Mouse (Mus musculus): Measurements from ENCODE around the gene Tbc1d9b. TPM values are rescaled to one million over a fixed set of nuclear protein-coding genes. Genes with fewer than 3 reads are reported as not detected.
"Not testable (repeated sequence)": the region's sequence is repeated elsewhere in the genome, so short reads cannot be mapped to it uniquely, and the experiment has no call there.

Tbc1d9b gene
- polyA plus RNA-seq, 1 experiment from 2014 or later: 30.2 TPM

- peaks cover 99% of the 10 kb centered on the region for H3K36me3 ChIP-seq (ENCODE audit: poor library complexity, severe bottlenecking)
- no peaks in the 10 kb centered on the region for H3K27me3 ChIP-seq
- no peak overlapping the region for H3K27ac ChIP-seq
- H3K4me1 ChIP-seq: no peaks in the 10 kb centered on the region
- ATAC-seq: no peak
- H3K4me2 ChIP-seq: no peak overlapping the region
- no peak overlapping the region for H3K9ac ChIP-seq
- no peaks in the 10 kb centered on the region for H3K9me3 ChIP-seq (replicated peaks)
- H3K4me3 ChIP-seq: no peak overlapping the region
- WGBS: 77% methylated on average over 4 of the region's 4 CpGs
Measured at GRCm38 (mm10) chr11:50159347-50159746, 28.2 kb downstream of the Tbc1d9b start.

- Histone ChIP-seq H3K4me1 (no peaks in the 10 kb centered on the region), H3K27me3 (no peaks in the 10 kb centered on the region), H3K36me3 (ENCODE audit: poor library complexity, severe bottlenecking) (peaks cover 90% of the 10 kb centered on the region), H3K9me3 (replicated peaks) (no peaks in the 10 kb centered on the region), H3K4me3 (no peak overlapping the region), H3K9ac (no peak overlapping the region), H3K4me2 (no peak overlapping the region), H3K27ac (no peak overlapping the region)
- peak; percentile 50; the same call in 1 of the 2 replicates for ATAC-seq
- WGBS: 66% methylated on average over 10 of the region's 10 CpGs
Measured at GRCm38 (mm10) chr11:50161578-50162304, 30.5 kb downstream of the Tbc1d9b start.

GRCm38 (mm10) chr11:50162338-50163050 lies 31.3 kb downstream of the Tbc1d9b start:
- Histone ChIP-seq H3K4me3 (no peak overlapping the region), H3K4me2 (no peak overlapping the region), H3K9me3 (replicated peaks) (no peaks in the 10 kb centered on the region), H3K27me3 (no peaks in the 10 kb centered on the region), H3K27ac (no peak overlapping the region), H3K9ac (no peak overlapping the region), H3K4me1 (no peaks in the 10 kb centered on the region), H3K36me3 (ENCODE audit: poor library complexity, severe bottlenecking) (peaks cover 86% of the 10 kb centered on the region)
- no peak for ATAC-seq
- WGBS: 97% methylated on average over 3 of the region's 3 CpGs

- no peaks in the 10 kb centered on the region for H3K27me3 ChIP-seq
- WGBS: 94% methylated on average over 5 of the region's 5 CpGs
- peaks cover 73% of the 10 kb centered on the region for H3K36me3 ChIP-seq (ENCODE audit: poor library complexity, severe bottlenecking)
- H3K27ac ChIP-seq: no peak overlapping the region
- ATAC-seq: no peak
- H3K4me1 ChIP-seq: no peaks in the 10 kb centered on the region
- no peak overlapping the region for H3K4me3 ChIP-seq
- H3K9ac ChIP-seq: no peak overlapping the region
- no peak overlapping the region for H3K4me2 ChIP-seq
- no peaks in the 10 kb centered on the region for H3K9me3 ChIP-seq (replicated peaks)
Measured at GRCm38 (mm10) chr11:50168352-50168751, 37.2 kb downstream of the Tbc1d9b start.

GRCm38 (mm10) chr11:50174111-50174729 lies 43.0 kb downstream of the Tbc1d9b start, which contains the start of gene Mrnip:
Mrnip (plus strand) TSS chr11:50174444.
- H3K27ac ChIP-seq: peak within 1 kb of the TSS; percentile 87
- not testable (repeated sequence) for H3K9me3 ChIP-seq (replicated peaks); H3K27me3 ChIP-seq
- peak within 1 kb of the TSS; percentile 77 for H3K4me2 ChIP-seq
- ATAC-seq: peak; percentile 3
- H3K4me1 ChIP-seq: peaks cover 12% of the 10 kb centered on the region
- H3K36me3 ChIP-seq (ENCODE audit: poor library complexity, severe bottlenecking): peaks cover 50% of the 10 kb centered on the region
- H3K9ac ChIP-seq: peak within 1 kb of the TSS; percentile 86
- WGBS: 5% methylated on average over 19 of the region's 19 CpGs
- peak within 1 kb of the TSS; percentile 71 for H3K4me3 ChIP-seq

GRCm38 (mm10) chr11:50174730-50175187 lies 43.6 kb downstream of the Tbc1d9b start:
- Histone ChIP-seq H3K27ac (peak overlapping the region; percentile 87), H3K9me3 (replicated peaks) (no peaks in the 10 kb centered on the region), H3K27me3 (no peaks in the 10 kb centered on the region), H3K4me3 (peak overlapping the region; percentile 71), H3K9ac (peak overlapping the region; percentile 86), H3K4me1 (peaks cover 12% of the 10 kb centered on the region), H3K4me2 (peak overlapping the region; percentile 77), H3K36me3 (ENCODE audit: poor library complexity, severe bottlenecking) (peaks cover 44% of the 10 kb centered on the region)
- ATAC-seq: peak; percentile 100
- under 1% methylated on average over 27 of the region's 27 CpGs for WGBS

- no peaks in the 10 kb centered on the region for H3K27me3 ChIP-seq
- H3K9me3 ChIP-seq (replicated peaks): no peaks in the 10 kb centered on the region
- no peak overlapping the region for H3K9ac ChIP-seq
- H3K4me2 ChIP-seq: no peak overlapping the region
- 84% methylated on average over 3 of the region's 3 CpGs for WGBS
- H3K27ac ChIP-seq: no peak overlapping the region
- H3K4me3 ChIP-seq: peak overlapping the region; percentile 3; the same call in 1 of the 2 replicates
- H3K4me1 ChIP-seq: peaks cover 12% of the 10 kb centered on the region
- peaks cover 31% of the 10 kb centered on the region for H3K36me3 ChIP-seq (ENCODE audit: poor library complexity, severe bottlenecking)
- ATAC-seq: no peak
Measured at GRCm38 (mm10) chr11:50176351-50176750, 45.2 kb downstream of the Tbc1d9b start.

GRCm38 (mm10) chr11:50177111-50177510 lies 45.9 kb downstream of the Tbc1d9b start:
- H3K9ac ChIP-seq: no peak overlapping the region
- no peaks in the 10 kb centered on the region for H3K27me3 ChIP-seq
- no peak overlapping the region for H3K4me3 ChIP-seq
- H3K36me3 ChIP-seq (ENCODE audit: poor library complexity, severe bottlenecking): peaks cover 28% of the 10 kb centered on the region
- peaks cover 12% of the 10 kb centered on the region for H3K4me1 ChIP-seq
- 86% methylated on average over 6 of the region's 6 CpGs for WGBS
- no peak overlapping the region for H3K27ac ChIP-seq
- H3K9me3 ChIP-seq (replicated peaks): no peaks in the 10 kb centered on the region
- no peak overlapping the region for H3K4me2 ChIP-seq
- ATAC-seq: no peak

GRCm38 (mm10) chr11:50178532-50179488 lies 47.6 kb downstream of the Tbc1d9b start:
- Histone ChIP-seq H3K4me3 (no peak overlapping the region), H3K27me3 (no peaks in the 10 kb centered on the region), H3K27ac (no peak overlapping the region), H3K36me3 (ENCODE audit: poor library complexity, severe bottlenecking) (peaks cover 39% of the 10 kb centered on the region), H3K9me3 (replicated peaks) (no peaks in the 10 kb centered on the region), H3K4me2 (no peak overlapping the region), H3K4me1 (peaks cover 12% of the 10 kb centered on the region), H3K9ac (no peak overlapping the region)
- 86% methylated on average over 5 of the region's 5 CpGs for WGBS
- ATAC-seq: no peak

- no peak overlapping the region for H3K9ac ChIP-seq
- no peaks in the 10 kb centered on the region for H3K9me3 ChIP-seq (replicated peaks)
- H3K27ac ChIP-seq: no peak overlapping the region
- peaks cover 6% of the 10 kb centered on the region for H3K4me1 ChIP-seq
- H3K27me3 ChIP-seq: no peaks in the 10 kb centered on the region
- ATAC-seq: no peak
- H3K4me3 ChIP-seq: no peak overlapping the region
- 84% methylated on average over 6 of the region's 6 CpGs for WGBS
- H3K4me2 ChIP-seq: no peak overlapping the region
- H3K36me3 ChIP-seq (ENCODE audit: poor library complexity, severe bottlenecking): peaks cover 44% of the 10 kb centered on the region
Measured at GRCm38 (mm10) chr11:50180478-50181231, 49.5 kb downstream of the Tbc1d9b start.

- H3K4me3 ChIP-seq: no peak overlapping the region
- H3K9ac ChIP-seq: no peak overlapping the region
- H3K9me3 ChIP-seq (replicated peaks): no peaks in the 10 kb centered on the region
- no peak for ATAC-seq
- H3K4me1 ChIP-seq: no peaks in the 10 kb centered on the region
- no peaks in the 10 kb centered on the region for H3K27me3 ChIP-seq
- WGBS: 93% methylated on average over 4 of the region's 4 CpGs
- no peak overlapping the region for H3K27ac ChIP-seq
- H3K4me2 ChIP-seq: no peak overlapping the region
- peaks cover 38% of the 10 kb centered on the region for H3K36me3 ChIP-seq (ENCODE audit: poor library complexity, severe bottlenecking)
Measured at GRCm38 (mm10) chr11:50182702-50183101, 51.5 kb downstream of the Tbc1d9b start.
